Mouse (Mus musculus): Measurements from ENCODE around the gene Rpl21. TPM values are rescaled to one million over a fixed set of nuclear protein-coding genes. Genes with fewer than 3 reads are reported as not detected.
"Not testable (repeated sequence)": the region's sequence is repeated elsewhere in the genome, so short reads cannot be mapped to it uniquely, and the experiment has no call there.

Gene Rpl21
- polyA plus RNA-seq, 1 experiment from 2014 or later: 337 TPM

GRCm38 (mm10) chr5:146876024-146876423, 43.3 kb downstream of the Rpl21 start:
- Histone ChIP-seq H3K36me3 (no peaks in the 10 kb centered on the region), H3K4me1 (no peaks in the 10 kb centered on the region), H3K27me3 (replicated peaks) (no peaks in the 10 kb centered on the region; the same call in 1 of the 2 replicates), H3K9ac (replicated peaks) (no peak overlapping the region), H3K4me2 (no peak overlapping the region), H3K4me3 (replicated peaks) (no peak overlapping the region), H3K27ac (replicated peaks) (no peak overlapping the region), H3K9me3 (replicated peaks) (no peaks in the 10 kb centered on the region)
- 77% methylated on average over 2 of the region's 2 CpGs for WGBS
- no peak for ATAC-seq (ENCODE audit: low FRiP score)

- WGBS: 80% methylated on average over 5 of the region's 6 CpGs
- not testable (repeated sequence) for H3K4me1 ChIP-seq; ATAC-seq (ENCODE audit: low FRiP score); H3K27me3 ChIP-seq (replicated peaks); H3K9ac ChIP-seq (replicated peaks); H3K4me2 ChIP-seq; H3K36me3 ChIP-seq; H3K27ac ChIP-seq (replicated peaks); H3K9me3 ChIP-seq (replicated peaks); H3K4me3 ChIP-seq (replicated peaks)
Observed at GRCm38 (mm10) chr5:146877882-146878281, 45.2 kb downstream of the Rpl21 start.

DNA sequence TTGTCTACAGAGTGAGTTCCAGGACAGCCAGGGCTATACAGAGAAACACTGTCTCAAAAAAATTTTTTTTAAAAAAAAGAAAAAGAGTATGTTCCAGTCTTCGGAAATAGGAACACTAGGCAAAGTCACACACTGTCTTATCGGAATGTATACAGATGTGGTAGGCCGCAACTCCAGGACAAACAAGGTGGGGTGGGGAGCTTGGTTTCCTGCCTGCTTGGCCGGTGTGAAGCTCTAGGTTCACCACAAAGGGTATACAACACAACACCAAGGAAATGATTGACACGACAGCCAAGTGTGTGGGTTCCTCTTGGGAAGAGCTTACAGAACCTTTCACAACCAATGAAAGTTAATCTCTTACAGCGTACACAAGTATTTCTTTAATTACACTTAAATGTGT, 49.6 kb downstream of the Rpl21 start:
- ATAC-seq (ENCODE audit: low FRiP score): no peak
- H3K27me3 ChIP-seq (replicated peaks): no peaks in the 10 kb centered on the region; the same call in 1 of the 2 replicates
- no peaks in the 10 kb centered on the region for H3K36me3 ChIP-seq
- no peaks in the 10 kb centered on the region for H3K9me3 ChIP-seq (replicated peaks)
- H3K4me1 ChIP-seq: no peaks in the 10 kb centered on the region
- H3K4me2 ChIP-seq: no peak overlapping the region
- H3K27ac ChIP-seq (replicated peaks): no peak overlapping the region
- WGBS: 91% methylated on average over 6 of the region's 6 CpGs
- no peak overlapping the region for H3K4me3 ChIP-seq (replicated peaks)
- H3K9ac ChIP-seq (replicated peaks): no peak overlapping the region

GRCm38 (mm10) chr5:146883053-146883452, 50.4 kb downstream of the Rpl21 start:
- no peak overlapping the region for H3K4me2 ChIP-seq
- H3K27me3 ChIP-seq (replicated peaks): no peaks in the 10 kb centered on the region; the same call in 1 of the 2 replicates
- no peaks in the 10 kb centered on the region for H3K4me1 ChIP-seq
- no peak overlapping the region for H3K4me3 ChIP-seq (replicated peaks)
- H3K27ac ChIP-seq (replicated peaks): no peak overlapping the region
- WGBS: 80% methylated on average over 7 of the region's 7 CpGs
- no peak overlapping the region for H3K9ac ChIP-seq (replicated peaks)
- no peaks in the 10 kb centered on the region for H3K9me3 ChIP-seq (replicated peaks)
- ATAC-seq (ENCODE audit: low FRiP score): no peak
- no peaks in the 10 kb centered on the region for H3K36me3 ChIP-seq

DNA sequence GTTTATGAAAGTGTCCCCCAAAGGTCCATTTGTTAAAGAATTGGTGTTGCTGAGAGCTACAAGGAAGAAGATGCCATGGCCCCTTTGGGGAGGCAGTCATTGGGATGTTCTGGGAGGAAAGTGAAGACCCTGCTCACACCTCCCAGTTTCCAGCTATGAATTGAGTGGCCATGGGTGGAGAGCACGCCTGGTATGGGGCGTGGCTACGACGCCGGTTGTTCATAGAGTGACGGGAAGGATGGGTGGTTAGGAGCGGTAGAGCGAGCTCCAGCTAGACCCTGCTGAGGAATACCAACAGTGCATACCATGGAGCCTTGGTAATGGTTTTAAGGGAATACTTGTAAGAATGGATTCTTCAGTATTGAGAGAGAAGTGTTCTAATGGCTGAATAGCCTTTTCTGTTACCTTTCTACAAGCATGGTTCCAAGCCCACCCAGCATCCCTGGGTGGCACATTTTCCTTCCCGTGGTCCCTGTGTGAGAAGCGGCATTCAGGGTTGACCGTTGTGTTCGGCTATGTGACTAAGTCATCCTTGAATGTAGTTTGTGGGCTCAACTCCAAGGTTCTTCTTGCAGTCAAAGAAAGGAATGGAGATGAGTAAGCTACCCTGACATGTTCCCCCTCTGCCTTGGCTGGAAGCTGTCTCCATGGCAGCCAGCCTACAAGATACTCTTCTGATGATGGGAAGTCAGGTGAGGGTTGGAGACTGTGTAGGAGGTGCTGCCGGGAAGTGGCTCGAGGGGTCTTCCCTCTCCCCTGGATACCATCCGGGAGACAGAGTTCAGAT, 51.0 kb downstream of the Rpl21 start:
- no peaks in the 10 kb centered on the region; the same call in 1 of the 2 replicates for H3K27me3 ChIP-seq (replicated peaks)
- no peak overlapping the region for H3K4me3 ChIP-seq (replicated peaks)
- no peaks in the 10 kb centered on the region for H3K4me1 ChIP-seq
- no peak overlapping the region for H3K27ac ChIP-seq (replicated peaks)
- H3K36me3 ChIP-seq: no peaks in the 10 kb centered on the region
- H3K4me2 ChIP-seq: no peak overlapping the region
- no peak for ATAC-seq (ENCODE audit: low FRiP score)
- 89% methylated on average over 15 of the region's 15 CpGs for WGBS
- H3K9ac ChIP-seq (replicated peaks): no peak overlapping the region
- H3K9me3 ChIP-seq (replicated peaks): no peaks in the 10 kb centered on the region

Other genes with a start within 250 kb of the Rpl21 start
- gene Gpr12, start 247.7 kb upstream of the Rpl21 start, polyA plus RNA-seq (2015; fragmentation: Nextera tagmentation; extraction: Ambion mirVana): 23.8 and 27.5 TPM in 2 replicates
- gene Usp12, start 37.9 kb upstream of the Rpl21 start, polyA plus RNA-seq (2015; fragmentation: Nextera tagmentation; extraction: Ambion mirVana): 14.4 and 16.8 TPM in 2 replicates
- 12.7 and 15.2 TPM in 2 replicates for gene Rasl11a, start 12.2 kb downstream of the Rpl21 start, polyA plus RNA-seq (2015; fragmentation: Nextera tagmentation; extraction: Ambion mirVana)
- gene Gtf3a, start 115.8 kb downstream of the Rpl21 start, polyA plus RNA-seq (2015; fragmentation: Nextera tagmentation; extraction: Ambion mirVana): 107 and 115 TPM in 2 replicates
- gene Mtif3, start 130.9 kb downstream of the Rpl21 start, polyA plus RNA-seq (2015; fragmentation: Nextera tagmentation; extraction: Ambion mirVana): 25.7 and 31.7 TPM in 2 replicates
- gene Lnx2, start 243.7 kb downstream of the Rpl21 start, polyA plus RNA-seq (2015; fragmentation: Nextera tagmentation; extraction: Ambion mirVana): 4.2 and 6.5 TPM in 2 replicates
- gene Polr1d, start 244.2 kb downstream of the Rpl21 start, polyA plus RNA-seq (2015; fragmentation: Nextera tagmentation; extraction: Ambion mirVana): 106 and 112 TPM in 2 replicates

Data from neural tube, embryonic 15.5 days (tissue).